Mouse (Mus musculus) left cerebral cortex, adult 2 months (tissue): Measurements from ENCODE around the gene Ddhd1. TPM values are rescaled to one million over a fixed set of nuclear protein-coding genes. Genes with fewer than 3 reads are reported as not detected.

ENCODE experiments used
- DNase-seq, 2 experiments: peaks; one replicate each; pipeline ENCODE4 v3.0.0; 2021 to 2022; ENCODE audit warnings: low spot score in 2 of 2, mixed read lengths in 1 of 2; ENCODE audit errors: extremely low spot score in 1 of 2
- H3K27ac ChIP-seq: fragments of 200-600 bp; 2 replicates; pipeline ENCODE4 v1.8.1; 2022
- H3K4me3 ChIP-seq: fragments of 200-600 bp; 2 replicates; pipeline ENCODE4 v1.8.1; 2022
- CTCF ChIP-seq: fragments of 200-600 bp; IDR thresholded peaks from 2 replicates; pipeline ENCODE4 v1.8.1; 2022; ENCODE audit warnings: antibody characterized with exemption, mild to moderate bottlenecking, moderate library complexity
- intact Hi-C: fragments of 180-260 bp; cut with DNase I; formaldehyde crosslinking; loops from one replicate; pipeline ENCODE4 v1.15.1; 2025
- microRNA-seq, 2 experiments: library from miRNA; unstranded; fragments of <30 nt; microRNA quantifications; one replicate each; pipeline ENCODE4 v1.2.0; 2021
- total RNA-seq, 2 experiments: library from RNA; stranded (reverse); gene quantifications; 2 replicates each; pipeline ENCODE4 v1.2.3; 2021

Ddhd1 gene
- total RNA-seq, 2 experiments from 2014 or later = 79.7 to 82.8 TPM

DNA sequence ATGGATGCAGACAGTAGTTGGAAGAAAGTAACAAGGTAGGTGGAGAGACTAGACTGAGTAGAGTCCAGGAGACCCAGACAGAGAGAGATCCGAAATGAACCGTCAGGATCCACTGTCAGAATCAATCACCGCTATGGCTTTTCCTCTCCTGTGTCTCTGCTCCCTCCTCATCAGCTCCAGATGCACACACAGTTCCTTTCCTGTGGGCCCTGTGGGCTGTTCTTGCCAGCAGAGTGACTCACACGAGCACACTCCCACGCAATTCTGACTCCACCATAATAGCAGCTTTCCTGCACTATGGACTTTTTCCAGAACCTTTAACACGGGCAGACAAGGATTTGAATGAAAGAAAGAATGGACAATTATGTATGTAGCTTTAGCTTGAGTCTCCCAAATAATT is 96.3 kb downstream of the Ddhd1 start:
- TF ChIP-seq CTCF = no peak
- peak; percentile 49 to 60 for DNase-seq
- intact Hi-C loops = no loop called here
- H3K27ac ChIP-seq = no peak overlapping the region; the same call in 1 of the 2 replicates
- no peak overlapping the region for H3K4me3 ChIP-seq

DNA sequence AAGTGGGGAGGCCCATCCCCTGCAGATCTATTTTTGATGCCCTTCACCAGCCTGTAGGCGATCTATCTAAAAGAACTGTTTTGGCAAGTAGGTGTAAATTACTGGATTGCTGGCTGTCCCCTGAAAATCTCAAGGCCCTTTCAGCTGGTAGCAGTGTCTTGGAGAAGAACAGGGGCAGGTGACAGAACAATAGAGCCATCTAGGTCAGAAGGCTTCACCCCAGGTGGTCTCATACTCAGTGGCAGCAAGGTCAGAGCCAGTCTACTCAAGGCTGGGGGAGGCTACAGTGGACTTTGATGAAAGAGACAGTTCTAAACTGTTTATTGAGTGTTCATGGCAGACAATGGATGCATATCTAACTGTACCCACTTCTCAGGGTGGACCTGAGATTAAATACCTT is 98.9 kb downstream of the Ddhd1 start:
- H3K27ac ChIP-seq = no peak overlapping the region
- intact Hi-C loops = no loop called here
- H3K4me3 ChIP-seq = no peak overlapping the region
- TF ChIP-seq CTCF = no peak
- no peak for DNase-seq

DNA sequence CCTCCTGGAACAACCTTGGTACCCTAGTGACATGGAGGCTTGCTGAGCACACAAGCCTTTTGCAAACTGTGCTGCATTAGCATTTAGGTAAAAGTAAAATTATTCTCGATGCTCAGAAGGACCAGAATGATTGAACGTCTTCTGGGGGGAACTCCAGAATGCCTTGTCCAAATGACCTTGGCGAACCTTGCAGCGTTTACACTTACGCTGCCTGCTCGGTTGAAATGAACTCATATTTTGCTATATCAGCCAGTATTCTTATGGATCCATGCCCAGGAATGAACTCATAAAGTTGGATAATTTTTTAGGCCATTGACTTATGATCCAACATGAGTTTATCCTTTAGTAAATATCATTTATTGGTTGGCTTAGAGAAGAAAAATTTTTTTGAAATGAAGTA is 103.6 kb downstream of the Ddhd1 start:
- intact Hi-C loops = loop anchor here (5.0 kb wide), 1 partner anchor 48 kb away; no protein-coding TSS in a partner anchor
- H3K27ac ChIP-seq = no peak overlapping the region
- TF ChIP-seq CTCF = no peak
- H3K4me3 ChIP-seq = no peak overlapping the region
- no peak for DNase-seq

DNA sequence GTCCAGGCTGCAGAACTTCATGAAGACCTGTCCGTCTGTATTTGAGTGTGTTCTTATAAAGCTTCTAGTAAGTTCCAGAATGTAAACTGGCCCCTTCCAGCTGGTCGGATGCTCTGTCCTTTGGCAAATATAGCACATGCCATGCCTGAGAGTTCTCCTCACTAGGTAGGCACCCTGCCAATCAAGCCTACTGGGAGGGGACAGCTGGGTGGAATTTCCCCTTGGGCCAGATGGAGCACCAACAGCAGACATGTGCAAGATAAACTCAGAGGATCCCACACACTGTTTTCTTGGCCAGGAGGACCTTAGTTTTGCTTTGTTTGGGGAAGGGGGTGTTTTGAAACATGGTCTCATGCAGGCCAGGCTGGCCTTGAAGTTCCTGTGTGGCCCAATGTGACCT is 104.1 kb downstream of the Ddhd1 start:
- intact Hi-C loops = loop anchor here (5.0 kb wide), 1 partner anchor 48 kb away; no protein-coding TSS in a partner anchor
- DNase-seq = no peak
- H3K27ac ChIP-seq = no peak overlapping the region
- no peak for TF ChIP-seq CTCF
- H3K4me3 ChIP-seq = no peak overlapping the region

DNA sequence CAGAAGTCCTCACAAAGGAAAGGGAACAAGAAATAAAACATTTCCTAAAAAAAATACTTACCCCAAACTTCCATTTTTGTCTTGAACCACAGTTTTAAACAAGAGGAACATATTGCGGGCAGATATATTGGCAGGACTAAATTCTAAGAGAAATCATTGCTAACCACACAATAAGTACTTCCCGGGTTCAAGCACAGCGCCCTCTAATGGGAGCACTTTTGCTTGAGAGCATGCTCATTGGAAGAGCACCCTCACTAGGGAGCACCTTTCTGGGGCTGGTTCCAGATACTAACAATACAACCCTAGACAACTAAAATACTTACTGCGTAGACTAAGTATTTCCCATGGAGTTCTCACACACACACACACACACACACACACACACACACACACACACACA is 105.5 kb downstream of the Ddhd1 start:
- no peak overlapping the region for H3K4me3 ChIP-seq
- DNase-seq = no peak
- no peak overlapping the region for H3K27ac ChIP-seq
- no peak; the same call in 1 of the 2 replicates for TF ChIP-seq CTCF
- intact Hi-C loops = loop anchor here (5.0 kb wide), 1 partner anchor 50 kb away; no protein-coding TSS in a partner anchor

DNA sequence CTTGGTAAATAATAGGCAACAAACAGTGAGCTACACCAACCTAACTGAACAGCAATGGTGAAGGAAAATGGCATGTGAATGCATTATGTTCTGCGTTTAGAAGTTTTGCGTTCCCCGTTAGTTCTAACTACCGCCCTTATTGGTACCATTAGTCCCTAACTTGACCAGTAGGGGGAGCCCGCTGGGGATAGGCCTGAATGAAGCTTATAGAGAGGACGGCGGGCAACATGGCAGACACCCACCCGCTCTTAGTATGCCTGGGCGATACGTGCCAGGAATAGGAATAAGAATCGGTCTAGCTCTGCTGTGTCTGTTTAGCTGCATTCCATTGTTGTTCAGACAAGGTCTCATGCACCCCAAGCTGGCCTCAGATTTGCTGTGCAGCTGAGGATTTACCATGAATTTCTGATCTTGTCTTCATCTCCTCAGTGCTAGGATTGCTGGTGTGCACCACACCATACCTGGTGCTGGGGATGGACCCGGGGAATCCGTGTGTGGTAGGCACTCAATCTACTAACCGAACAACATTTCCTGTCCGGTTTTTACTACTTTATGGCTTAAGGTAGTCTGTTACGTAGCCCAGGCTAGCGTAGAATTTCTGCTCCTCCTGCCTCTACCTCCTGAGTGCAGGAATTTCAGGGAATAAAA is 106.7 kb downstream of the Ddhd1 start:
- Histone ChIP-seq H3K4me3 (no peak overlapping the region), H3K27ac (no peak overlapping the region)
- no peak for DNase-seq
- TF ChIP-seq CTCF = peak; percentile 60
- intact Hi-C loops = loop anchor here (5.0 kb wide), 1 partner anchor 51 kb away; no protein-coding TSS in a partner anchor

DNA sequence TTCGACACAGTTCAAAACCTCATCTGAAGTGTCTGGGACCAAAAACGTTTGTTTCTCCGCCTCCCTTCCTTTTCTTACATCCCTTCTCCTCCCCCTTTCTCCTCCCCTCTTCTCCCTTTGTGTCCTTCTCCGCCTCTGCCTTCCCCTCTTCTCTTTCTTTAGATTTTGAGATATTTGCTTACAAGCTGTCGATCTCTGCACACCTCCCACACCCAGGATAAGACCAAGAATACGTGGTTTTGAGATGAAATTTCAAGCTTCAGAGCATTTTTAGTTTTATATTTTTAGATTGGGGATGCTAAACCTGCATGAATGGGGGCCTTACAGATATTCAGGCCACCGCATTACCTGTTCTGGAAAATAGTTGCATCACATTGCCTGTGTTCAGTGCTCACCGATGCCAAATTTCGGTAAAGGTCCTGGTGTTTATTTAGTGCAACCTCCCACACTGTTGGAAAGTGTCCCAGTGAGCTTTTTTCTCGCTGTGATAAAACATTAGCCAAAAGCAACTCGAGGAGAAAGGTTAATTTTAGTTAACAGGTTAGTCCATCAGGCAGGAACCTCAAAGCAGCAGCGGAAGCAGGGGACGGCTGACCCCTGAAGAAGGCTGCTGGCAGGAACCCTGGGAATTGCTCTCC is 107.8 kb downstream of the Ddhd1 start:
- H3K27ac ChIP-seq = no peak overlapping the region
- 0 out of 2 replicates have a peak overlapping the region, but pooled peaks have one; percentile 5 for H3K4me3 ChIP-seq
- intact Hi-C loops = loop anchor here (1.0 to 5.0 kb wide), 2 partner anchors 21 to 52 kb away; no protein-coding TSS in a partner anchor
- DNase-seq = no peak
- no peak for TF ChIP-seq CTCF

DNA sequence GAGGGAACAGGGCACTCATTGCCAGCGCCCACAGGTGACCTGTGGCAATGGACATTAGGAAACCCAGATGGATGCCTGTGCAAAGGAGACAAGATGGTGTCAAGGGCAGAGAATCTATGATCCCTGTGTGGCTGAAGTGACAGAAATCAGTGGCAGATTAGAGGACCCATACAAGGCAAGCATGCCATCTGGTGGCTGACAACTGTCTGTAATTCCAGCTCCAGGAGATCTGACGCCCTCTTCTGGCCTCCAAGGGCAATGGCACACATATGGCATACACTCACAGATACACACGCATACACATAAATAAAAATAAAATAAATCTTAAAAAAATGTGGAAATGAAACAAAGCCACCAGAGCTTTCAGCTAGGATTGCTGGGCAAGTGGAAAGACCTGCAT is 109.8 kb downstream of the Ddhd1 start:
- TF ChIP-seq CTCF = peak; percentile 10; the same call in 1 of the 2 replicates
- H3K27ac ChIP-seq = no peak overlapping the region
- H3K4me3 ChIP-seq = no peak overlapping the region
- DNase-seq = no peak
- intact Hi-C loops = no loop called here

DNA sequence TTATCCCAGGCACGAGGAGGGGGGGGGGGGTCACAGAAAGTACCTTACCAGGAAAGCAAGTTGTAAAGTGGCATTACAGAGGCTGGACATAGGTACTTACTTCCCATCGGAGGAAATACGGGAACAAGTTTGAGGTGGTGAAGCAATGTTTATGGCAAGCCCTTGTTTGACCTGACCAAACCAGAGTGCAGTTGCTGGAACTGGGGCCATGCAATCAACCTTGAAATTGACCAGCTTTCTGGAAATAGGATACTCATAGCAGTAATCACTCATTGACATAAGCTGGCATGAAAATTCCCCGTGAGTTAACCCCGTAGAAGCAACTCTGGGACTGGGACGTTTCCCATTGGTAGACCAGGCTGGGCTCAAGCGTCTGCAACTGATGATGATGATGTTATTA is 113.0 kb downstream of the Ddhd1 start:
- Histone ChIP-seq H3K4me3 (no peak overlapping the region), H3K27ac (no peak overlapping the region)
- TF ChIP-seq CTCF = no peak
- intact Hi-C loops = no loop called here
- no peak for DNase-seq

DNA sequence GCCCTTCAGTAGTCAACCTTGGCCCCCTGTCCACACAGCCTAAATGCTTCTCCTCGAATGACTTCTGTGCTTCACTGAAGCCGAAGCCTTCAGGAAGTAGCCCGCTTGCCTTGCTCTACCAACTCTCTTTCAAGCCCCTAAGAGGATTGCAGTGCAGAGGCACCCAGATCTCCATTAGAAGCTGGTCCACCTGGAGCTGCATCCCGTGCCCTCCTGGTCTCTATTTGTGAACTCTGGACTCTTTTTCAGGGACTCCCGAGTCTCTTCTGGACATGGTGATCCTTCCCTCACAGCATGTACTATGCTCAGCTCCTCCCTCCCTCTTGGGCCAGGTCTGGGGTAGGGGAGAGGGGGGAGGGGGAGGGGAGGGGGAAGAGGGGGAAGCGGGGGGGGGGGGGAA is 113.9 kb downstream of the Ddhd1 start:
- Histone ChIP-seq H3K27ac (no peak overlapping the region), H3K4me3 (no peak overlapping the region)
- TF ChIP-seq CTCF = no peak
- intact Hi-C loops = no loop called here
- DNase-seq = no peak

DNA sequence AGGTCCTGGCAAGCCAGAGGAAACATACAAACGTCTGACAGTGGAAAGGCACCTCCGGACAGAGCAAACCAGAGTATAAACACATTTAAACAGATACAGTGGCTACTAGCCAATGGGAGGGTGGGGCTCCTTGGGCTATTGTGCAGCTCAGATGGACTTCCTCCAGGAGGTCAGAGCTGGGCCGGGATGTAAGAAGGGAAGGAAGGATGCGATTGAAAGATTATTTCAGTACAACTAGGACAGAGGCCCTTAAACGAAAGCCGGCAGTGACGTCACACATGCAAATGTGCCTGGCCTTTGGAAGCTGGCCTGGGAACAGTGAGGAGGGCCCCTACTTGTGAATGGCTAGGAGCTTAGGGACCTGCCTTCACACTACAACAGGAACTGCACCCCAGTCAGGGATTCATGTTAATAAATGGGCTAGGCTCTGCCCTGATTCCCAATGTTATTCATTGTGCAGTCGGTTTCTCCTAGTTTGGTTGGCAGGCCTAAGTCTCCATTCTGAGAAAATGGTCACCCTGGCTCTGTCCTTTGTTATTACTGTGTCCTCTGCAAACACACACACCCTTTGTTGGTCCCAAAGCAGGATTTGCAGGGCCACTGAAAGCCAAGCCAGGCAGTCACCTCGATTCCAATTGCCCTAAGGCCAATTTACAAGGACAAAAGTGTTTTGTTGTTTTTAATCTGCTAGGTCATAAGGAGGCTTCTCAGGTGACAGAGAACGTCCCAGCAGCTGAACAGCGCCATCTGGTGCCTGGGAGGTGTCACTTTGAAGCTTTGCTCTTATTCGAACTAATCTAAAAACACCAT is 118.1 kb downstream of the Ddhd1 start:
- intact Hi-C loops = loop anchor here (1.0 kb wide), 1 partner anchor 117 kb away; no protein-coding TSS in a partner anchor
- peak in 1 of 2 experiments; percentile 56 for DNase-seq
- H3K27ac ChIP-seq = peak overlapping the region; percentile 62
- peak; percentile 81 for TF ChIP-seq CTCF
- no peak overlapping the region for H3K4me3 ChIP-seq

Small RNAs within 50 kb of the gene (microRNA-seq; reads per million reads assigned to microRNA genes)
- 3.1 to 4.6 reads per million in 2 experiments for gene Mir5131

Other genes starting within 250 kb of the Ddhd1 start
- gene Fermt2, start 128.0 kb downstream of the Ddhd1 start, total RNA-seq = 100 to 1,000 TPM in 1 of 2 experiments, 10 to 100 TPM in 1; 98.1 to 105 TPM